Mouse (Mus musculus) embryonic facial prominence, embryonic 11.5 days (tissue): ENCODE measurements around the gene Fat1. TPM values are rescaled to one million over a fixed set of nuclear protein-coding genes. Genes with fewer than 3 reads are reported as not detected.

ENCODE experiments used
- ATAC-seq: fragments of 200-750 bp; cut with Nextera tagmentation; replicated peaks from 2 replicates; pipeline ENCODE4 v1.8.0; 2017; ENCODE audit warnings: low read depth; ENCODE audit not compliant: insufficient number of reproducible peaks, low FRiP score, low TSS enrichment
- DNase-seq: peaks from one replicate; pipeline ENCODE4 v3.0.0-alpha.2; 2015; ENCODE audit warnings: low spot score
- H3K27ac ChIP-seq: fragments of 300-500 bp; sonication (generic); replicated peaks from 2 replicates; pipeline ENCODE4 v1.5.1; 2014; ENCODE audit warnings: mild to moderate bottlenecking, low read depth, low read length, control low read depth
- H3K27me3 ChIP-seq: fragments of 300-500 bp; sonication (generic); 2 replicates; pipeline ENCODE4 v1.6.1; 2014; ENCODE audit warnings: mild to moderate bottlenecking, low read length, moderate library complexity, mixed read lengths; ENCODE audit not compliant: control insufficient read depth, insufficient read depth
- H3K36me3 ChIP-seq: fragments of 300-500 bp; sonication (generic); replicated peaks from 2 replicates; pipeline ENCODE4 v1.6.1; 2014; ENCODE audit warnings: low read depth, mild to moderate bottlenecking, low read length, moderate library complexity, mixed read lengths; ENCODE audit not compliant: control insufficient read depth, insufficient read depth
- H3K4me1 ChIP-seq: fragments of 300-500 bp; sonication (generic); 2 replicates; pipeline ENCODE4 v1.6.1; 2014; ENCODE audit warnings: low read length, mixed read lengths; ENCODE audit not compliant: control insufficient read depth, insufficient read depth
- H3K4me2 ChIP-seq: fragments of 300-500 bp; sonication (generic); 2 replicates; pipeline ENCODE4 v1.6.1; 2014; ENCODE audit warnings: low read depth, mild to moderate bottlenecking, control low read depth, low read length, moderate library complexity
- H3K4me3 ChIP-seq: fragments of 300-500 bp; sonication (generic); 2 replicates; pipeline ENCODE4 v1.5.1; 2014; ENCODE audit warnings: low read depth, low read length, control low read depth
- H3K9ac ChIP-seq: fragments of 300-500 bp; sonication (generic); replicated peaks from 2 replicates; pipeline ENCODE4 v1.6.1; 2014; ENCODE audit warnings: mild to moderate bottlenecking, control low read depth, low read length
- H3K9me3 ChIP-seq: fragments of 300-500 bp; sonication (generic); replicated peaks from 2 replicates; pipeline ENCODE4 v1.6.1; 2016; ENCODE audit warnings: mild to moderate bottlenecking, low read length, inconsistent platforms, mixed read lengths; ENCODE audit not compliant: control insufficient read depth
- WGBS: fragments of 180-500 bp; shearing (Covaris S2); extraction: QIAGEN DNeasy Blood & Tissue Kit; methylation state at CpG from one replicate; pipeline ENCODE4 v1.1.7; 2014; 5-methylcytosine and 5-hydroxymethylcytosine counted together
- polyA plus RNA-seq: library from polyadenylated mRNA; unstranded; fragments of >200 nt; fragmentation: Nextera tagmentation; extraction: Ambion mirVana; gene quantifications from 2 replicates; pipeline ENCODE4 v1.2.1, GENCODE M21; 2014

The Fat1 gene
- polyA plus RNA-seq, 1 experiment from 2014 or later = 34.4 TPM

DNA sequence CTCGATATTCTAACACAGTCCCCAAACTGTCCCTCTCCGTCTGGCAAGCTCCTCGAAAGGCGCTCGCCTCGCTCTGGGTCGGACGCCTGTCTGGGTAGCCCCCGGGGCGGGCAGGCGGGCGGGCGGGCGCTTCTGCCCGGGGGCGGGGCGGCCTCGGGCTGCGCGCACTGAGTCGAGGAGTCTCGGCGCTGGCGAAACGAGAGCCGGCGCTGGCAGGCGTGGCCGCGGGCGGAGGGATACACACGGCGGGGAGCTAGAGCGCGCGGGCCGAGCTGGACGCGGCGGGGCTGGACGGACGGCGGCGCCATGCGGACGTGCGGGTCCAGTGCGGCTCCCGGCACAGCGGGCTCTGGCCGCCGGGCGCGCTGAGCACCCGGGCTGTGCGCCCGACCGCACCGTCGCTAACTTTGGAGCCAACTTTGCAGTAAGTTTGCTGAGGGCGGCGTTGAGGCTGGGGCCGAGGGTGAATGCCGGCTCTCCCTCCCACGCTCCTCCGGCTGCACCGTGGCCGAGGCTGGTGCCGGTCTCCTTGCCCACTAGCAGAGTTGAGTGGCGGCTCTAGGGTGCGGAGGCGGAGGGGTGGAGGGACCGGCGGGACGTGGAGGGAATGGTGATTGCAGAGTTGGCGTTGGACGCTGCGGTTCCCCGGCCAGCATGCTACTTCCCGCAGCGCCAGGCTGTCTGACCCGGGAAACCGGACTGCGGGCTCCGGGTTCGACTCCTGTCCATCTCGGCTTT, 2.8 kb downstream of the Fat1 start:
- peak overlapping the region; percentile 83 for H3K27ac ChIP-seq
- H3K9me3 ChIP-seq = no peaks in the 10 kb centered on the region
- DNase-seq (peak; percentile 95), ATAC-seq (peak; percentile 88)
- no peaks in the 10 kb centered on the region for H3K27me3 ChIP-seq
- H3K36me3 ChIP-seq = no peaks in the 10 kb centered on the region
- peak overlapping the region; percentile 70 for H3K4me3 ChIP-seq
- H3K9ac ChIP-seq = peak overlapping the region; percentile 82
- no peaks in the 10 kb centered on the region for H3K4me1 ChIP-seq
- under 1% methylated on average over 84 of the region's 87 CpGs for WGBS
- H3K4me2 ChIP-seq = peak overlapping the region; percentile 72

DNA sequence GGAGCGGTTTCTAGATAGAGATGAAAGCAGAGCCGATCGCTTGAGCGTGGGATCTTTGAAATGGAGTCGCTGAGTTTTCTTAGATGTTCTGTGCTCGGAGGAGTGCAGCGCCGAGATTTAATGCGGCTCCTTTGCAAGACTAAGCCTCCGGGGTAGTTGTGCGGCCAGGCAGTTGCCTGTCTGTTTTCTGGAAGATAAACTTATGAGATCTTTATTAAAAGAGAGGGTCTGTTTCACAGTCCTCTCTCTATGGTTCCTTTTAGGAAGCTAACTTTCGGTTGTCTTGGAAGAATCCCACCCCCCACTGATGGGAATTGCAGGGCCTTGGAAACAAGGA, 3.4 kb downstream of the Fat1 start:
- Histone ChIP-seq H3K4me1 (no peaks in the 10 kb centered on the region), H3K9ac (peak overlapping the region; percentile 82), H3K9me3 (no peaks in the 10 kb centered on the region), H3K27me3 (no peaks in the 10 kb centered on the region), H3K27ac (peak overlapping the region; percentile 83), H3K4me2 (peak overlapping the region; percentile 72), H3K4me3 (peak overlapping the region; percentile 70), H3K36me3 (no peaks in the 10 kb centered on the region)
- no peak for ATAC-seq
- peak; percentile 65 for DNase-seq
- WGBS = under 1% methylated on average over 12 of the region's 12 CpGs

DNA sequence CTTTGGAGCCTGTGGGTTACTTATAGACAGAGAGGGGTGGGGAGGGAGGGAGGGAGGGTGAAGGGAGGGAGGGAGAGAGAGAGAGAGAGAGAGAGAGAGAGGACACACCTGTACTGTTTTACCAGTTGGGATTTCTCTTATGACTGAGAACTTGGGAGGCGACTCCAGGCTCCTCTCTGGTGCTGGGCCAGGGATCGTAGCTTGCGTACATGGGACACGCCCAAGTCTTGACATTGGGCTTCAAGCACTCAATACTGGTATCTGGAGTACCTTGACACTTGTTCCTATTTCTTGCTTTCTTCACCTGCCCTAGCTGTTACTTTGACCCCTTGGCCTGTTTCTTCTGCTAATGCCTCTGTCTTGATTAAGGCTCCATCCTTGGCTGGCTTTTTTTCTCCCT, 10.3 kb downstream of the Fat1 start:
- H3K4me1 ChIP-seq = no peaks in the 10 kb centered on the region

DNA sequence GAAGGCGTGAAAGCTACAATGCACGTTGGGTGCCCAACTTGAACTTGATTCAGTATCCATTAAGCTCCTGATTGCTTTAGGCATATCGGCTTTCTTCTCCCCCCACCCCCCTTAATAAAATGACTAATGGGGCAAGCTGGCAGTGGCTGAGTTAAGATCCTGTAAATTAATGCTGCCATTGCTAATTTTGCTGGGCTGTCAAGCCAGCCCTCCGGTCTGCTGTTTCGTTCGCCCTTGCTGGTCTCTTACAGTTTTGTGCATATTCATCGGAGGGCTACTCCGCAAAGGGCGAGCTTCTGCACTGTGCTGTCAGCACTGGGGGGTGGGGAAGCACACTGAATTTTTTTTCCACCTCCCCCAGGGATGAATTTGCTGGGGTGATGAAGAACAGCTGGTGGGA, 13.3 kb downstream of the Fat1 start:
- Histone ChIP-seq H3K9ac (no peak overlapping the region), H3K9me3 (no peaks in the 10 kb centered on the region), H3K4me3 (no peak overlapping the region), H3K4me1 (no peaks in the 10 kb centered on the region), H3K4me2 (no peak overlapping the region), H3K27me3 (no peaks in the 10 kb centered on the region), H3K27ac (no peak overlapping the region), H3K36me3 (peaks cover 16% of the 10 kb centered on the region)
- DNase-seq (no peak), ATAC-seq (no peak)
- WGBS = 47% methylated on average over 9 of the region's 9 CpGs

More for the DNA sequence above, 10.3 kb downstream of the Fat1 start:
- Histone ChIP-seq H3K4me3 (no peak overlapping the region), H3K4me2 (no peak overlapping the region), H3K36me3 (peaks cover 3% of the 10 kb centered on the region), H3K27me3 (no peaks in the 10 kb centered on the region), H3K9me3 (no peaks in the 10 kb centered on the region), H3K27ac (no peak overlapping the region), H3K9ac (no peak overlapping the region)
- 98% methylated on average over 4 of the region's 4 CpGs for WGBS
- ATAC-seq (no peak), DNase-seq (no peak)

DNA sequence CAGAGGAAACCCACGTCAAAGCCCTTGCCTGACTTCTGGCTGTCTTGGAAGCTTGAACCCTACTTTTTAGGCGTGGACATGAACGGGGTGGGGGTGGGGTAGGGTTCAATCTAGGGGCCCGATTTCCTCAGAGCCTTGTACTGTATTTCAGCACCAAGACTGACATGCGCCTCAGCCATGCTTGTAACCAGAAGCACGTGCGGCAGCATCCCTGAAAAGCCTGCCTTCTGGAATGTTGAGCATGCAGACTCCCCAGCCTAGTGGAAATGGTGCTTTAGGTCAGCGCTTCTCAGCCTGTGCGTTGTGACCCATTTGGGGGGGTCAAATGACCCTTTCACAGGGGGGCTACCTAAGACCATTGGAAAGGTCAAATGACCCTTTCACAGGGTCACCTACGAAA, 25.2 kb downstream of the Fat1 start:
- H3K4me1 ChIP-seq = no peaks in the 10 kb centered on the region
- no peak overlapping the region for H3K27ac ChIP-seq
- H3K27me3 ChIP-seq = no peaks in the 10 kb centered on the region
- no peaks in the 10 kb centered on the region for H3K9me3 ChIP-seq
- no peaks in the 10 kb centered on the region for H3K36me3 ChIP-seq
- peak; percentile 71 for DNase-seq
- WGBS = 12% methylated on average over 10 of the region's 10 CpGs
- no peak overlapping the region for H3K9ac ChIP-seq
- H3K4me2 ChIP-seq = no peak overlapping the region
- H3K4me3 ChIP-seq = no peak overlapping the region
- 0 out of 2 replicates have a peak, but pooled peaks have one; percentile 56 for ATAC-seq

DNA sequence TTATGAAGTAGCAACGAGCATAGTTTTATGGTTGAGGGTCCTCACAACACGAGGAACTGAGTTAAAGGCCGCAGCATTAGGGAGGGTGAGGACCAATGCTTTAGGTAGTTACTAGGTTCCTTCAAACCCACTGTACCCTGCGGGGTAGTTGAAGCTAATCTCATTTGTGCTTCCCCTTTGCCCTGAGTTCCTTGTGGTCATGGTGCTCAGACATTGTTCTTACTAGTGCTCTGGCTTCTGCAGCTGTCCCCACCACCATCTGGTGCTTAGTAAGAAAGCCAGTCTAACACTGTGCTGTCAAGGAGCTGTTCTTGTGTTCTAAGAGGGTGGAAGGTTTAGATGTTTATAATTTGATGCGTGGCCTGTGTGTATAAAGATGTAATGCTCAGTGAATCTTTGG, 25.7 kb downstream of the Fat1 start:
- no peak overlapping the region for H3K4me2 ChIP-seq
- DNase-seq = no peak
- ATAC-seq = no peak
- WGBS = 38% methylated on average over 5 of the region's 5 CpGs
- no peaks in the 10 kb centered on the region for H3K9me3 ChIP-seq
- H3K4me3 ChIP-seq = no peak overlapping the region
- no peaks in the 10 kb centered on the region for H3K36me3 ChIP-seq
- H3K9ac ChIP-seq = no peak overlapping the region
- H3K27ac ChIP-seq = no peak overlapping the region
- no peaks in the 10 kb centered on the region for H3K27me3 ChIP-seq
- H3K4me1 ChIP-seq = no peaks in the 10 kb centered on the region

DNA sequence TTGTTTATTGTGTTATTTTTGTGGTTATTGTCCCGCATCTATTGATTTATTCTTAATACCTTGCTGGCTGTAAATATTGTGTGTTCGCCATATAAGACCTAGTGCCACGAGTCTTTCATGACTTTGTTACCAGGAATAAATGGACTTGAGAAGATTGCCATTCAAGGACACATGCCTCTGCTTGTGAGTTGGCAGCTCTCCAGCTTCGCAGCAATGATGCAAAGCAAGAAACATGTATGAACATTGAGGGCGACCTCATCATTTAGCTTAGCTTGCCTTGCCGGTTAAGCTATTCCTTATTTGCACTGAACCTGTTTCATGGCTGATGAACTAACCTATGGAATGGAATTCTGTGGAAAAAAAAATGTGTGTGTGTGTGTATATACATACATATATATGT, 26.2 kb downstream of the Fat1 start:
- H3K27me3 ChIP-seq = no peaks in the 10 kb centered on the region
- no peak overlapping the region for H3K4me3 ChIP-seq
- no peak overlapping the region for H3K27ac ChIP-seq
- no peaks in the 10 kb centered on the region for H3K4me1 ChIP-seq
- ATAC-seq (no peak), DNase-seq (no peak)
- no peak overlapping the region for H3K9ac ChIP-seq
- no peaks in the 10 kb centered on the region for H3K36me3 ChIP-seq
- WGBS = 85% methylated on average over 6 of the region's 6 CpGs
- no peaks in the 10 kb centered on the region for H3K9me3 ChIP-seq
- H3K4me2 ChIP-seq = no peak overlapping the region

DNA sequence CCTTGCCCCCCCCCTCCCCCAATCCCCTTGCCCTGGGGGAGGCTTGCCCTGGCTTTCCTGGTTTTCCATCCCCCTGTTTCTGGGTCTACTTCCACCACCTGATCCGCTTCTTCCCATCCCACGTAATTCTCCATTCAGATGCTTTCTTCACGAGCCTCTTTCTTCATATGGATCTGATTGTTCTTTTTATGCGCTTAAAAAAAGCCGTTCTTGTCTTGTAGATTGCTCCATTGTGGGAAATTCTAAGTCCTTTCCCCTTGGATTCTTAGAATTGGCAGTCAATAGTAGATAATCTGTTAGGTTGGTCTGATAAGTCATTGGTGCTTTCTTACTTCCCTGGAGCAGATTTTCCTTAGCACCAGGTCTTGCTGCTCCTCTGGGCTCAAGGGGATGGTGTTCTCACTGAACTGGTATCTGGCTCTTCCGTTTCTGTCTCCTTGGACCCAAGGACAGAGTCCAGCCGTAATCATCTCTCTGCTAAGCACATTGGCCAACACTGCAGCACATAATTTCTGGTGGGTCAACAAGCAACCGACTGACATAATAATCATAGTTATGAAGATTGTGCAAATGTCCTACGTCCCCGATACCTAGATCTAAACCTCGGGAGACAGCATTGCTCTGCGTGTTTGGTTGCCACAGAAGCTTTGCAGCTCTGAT, 27.5 kb downstream of the Fat1 start:
- H3K36me3 ChIP-seq = no peaks in the 10 kb centered on the region
- ATAC-seq = no peak
- WGBS = 85% methylated on average over 12 of the region's 12 CpGs
- H3K27me3 ChIP-seq = no peaks in the 10 kb centered on the region
- no peaks in the 10 kb centered on the region for H3K4me1 ChIP-seq
- H3K4me2 ChIP-seq = no peak overlapping the region
- no peak for DNase-seq
- no peak overlapping the region for H3K27ac ChIP-seq
- no peaks in the 10 kb centered on the region for H3K9me3 ChIP-seq
- H3K9ac ChIP-seq = no peak overlapping the region
- no peak overlapping the region for H3K4me3 ChIP-seq
